Mouse (Mus musculus): Measurements from ENCODE around the gene Tgif2lx1. TPM values are rescaled to one million over a fixed set of nuclear protein-coding genes. Genes with fewer than 3 reads are reported as not detected.
"Not testable (repeated sequence)": the region's sequence is repeated elsewhere in the genome, so short reads cannot be mapped to it uniquely, and the experiment has no call there.

Gene Tgif2lx1
- not detected in 2 replicates for polyA plus RNA-seq (2016; fragmentation: Nextera tagmentation; extraction: Ambion mirVana)

- not testable (repeated sequence) for ATAC-seq (ENCODE audit: insufficient number of reproducible peaks, insufficient read depth, low FRiP score, low TSS enrichment); H3K36me3 ChIP-seq; H3K27me3 ChIP-seq; H3K9ac ChIP-seq; H3K4me3 ChIP-seq; H3K4me2 ChIP-seq (replicated peaks); H3K9me3 ChIP-seq; H3K4me1 ChIP-seq; H3K27ac ChIP-seq
- no CpG with 5 or more reads among the region's 5 CpGs for WGBS
Measured at GRCm38 (mm10) chrX:118480637-118481036, at the start of gene Tgif2lx1. Tgif2lx1 (minus strand) TSS chrX:118480737.

Other genes starting within 250 kb of the Tgif2lx1 start
- gene Tgif2lx2, start 53.5 kb downstream of the Tgif2lx1 start, polyA plus RNA-seq (2016; fragmentation: Nextera tagmentation; extraction: Ambion mirVana), result not detected in 2 replicates

Data from embryonic facial prominence, embryonic 12.5 days (tissue).